Mouse (Mus musculus): Measurements from ENCODE around the gene Zbtb16.

DNA sequence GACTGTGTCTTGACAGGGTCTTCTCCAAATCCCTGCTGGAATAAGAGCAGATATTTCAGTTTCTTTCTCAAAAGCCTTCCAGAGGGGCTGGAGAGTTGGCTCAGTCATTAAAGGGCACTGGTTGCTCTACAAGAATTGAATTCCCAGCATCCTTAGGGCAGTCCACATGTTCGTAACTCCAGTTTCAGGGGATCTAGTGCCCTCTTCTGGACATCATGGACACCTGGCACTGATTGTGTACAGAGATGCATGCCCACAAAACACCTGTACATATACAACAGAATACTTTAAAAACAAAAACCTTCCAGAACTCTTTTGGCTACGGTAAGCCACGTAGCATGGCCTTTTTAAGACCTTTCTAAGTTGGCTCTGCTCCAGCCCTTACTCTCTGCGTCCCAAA, 20.2 kb upstream of the Zbtb16 start:
- TF ChIP-seq POLR2A (IDR thresholded peaks at IDR 0.05; ENCODE audit: extremely low read depth, insufficient read depth, low read length) (no peak), CTCF (IDR thresholded peaks at IDR 0.05; ENCODE audit: low read depth, low read length) (peak; percentile 47)
